Mouse (Mus musculus): ENCODE data around the gene Mdh2.

DNA sequence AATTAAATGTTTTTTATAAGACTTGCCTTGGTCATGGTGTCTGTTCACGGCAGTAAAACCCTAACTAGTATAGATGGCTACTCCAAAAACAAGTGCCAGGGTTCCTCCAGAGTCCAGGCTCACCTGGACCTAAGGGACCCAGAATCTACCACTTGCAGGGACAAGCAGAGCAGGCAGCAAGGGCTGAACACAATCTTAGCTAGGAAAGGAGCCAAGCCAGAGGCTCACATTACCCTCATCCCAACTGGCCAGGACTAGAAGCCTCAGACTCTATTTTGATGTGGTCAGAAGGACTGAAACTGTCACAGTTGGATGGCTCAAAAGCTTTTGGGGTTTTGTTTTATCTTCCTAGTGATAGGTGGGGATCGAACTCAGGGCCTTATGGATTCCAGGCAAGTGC, 26.7 kb upstream of the Mdh2 start:
- no peak for TF ChIP-seq CTCF (IDR thresholded peaks at IDR 0.05)
- TF ChIP-seq POLR2A (IDR thresholded peaks at IDR 0.05; ENCODE audit: insufficient read depth, low read depth, low read length), result no peak

Measured in heart, adult 2 months (tissue).